Mouse (Mus musculus) right cerebral cortex, postnatal 4 days (tissue): ENCODE results near the gene Rtl5.
A peak's percentile ranks its signal among the peaks of the same experiment; 100 is the strongest.
"Not testable (repeated sequence)": the region's sequence is repeated elsewhere in the genome, so short reads cannot be mapped to it uniquely, and the experiment has no call there.

Source experiments
- DNase-seq: peaks from one replicate; pipeline ENCODE4 v3.0.0-alpha.2; 2022

Rtl5 gene

GRCm38 (mm10) chrX:102070591-102071471 lies at the start of gene Rtl5:
Gene Rtl5, minus strand, starts transcription at chrX:102071304.
- DNase-seq, result peak; percentile 77

GRCm38 (mm10) chrX:102119042-102119864 lies 48.1 kb upstream of the Rtl5 start, which contains the start of gene Pin4:
Gene Pin4, plus strand, starts transcription at chrX:102119447.
- peak; percentile 88 for DNase-seq

GRCm38 (mm10) chrX:102115676-102116075 lies 44.6 kb upstream of the Rtl5 start:
- DNase-seq, result no peak

GRCm38 (mm10) chrX:102109349-102109748 lies 38.2 kb upstream of the Rtl5 start:
- DNase-seq, result not testable (repeated sequence)

GRCm38 (mm10) chrX:102103830-102104229 lies 32.7 kb upstream of the Rtl5 start:
- DNase-seq, result not testable (repeated sequence)

GRCm38 (mm10) chrX:102101886-102102285 lies 30.8 kb upstream of the Rtl5 start:
- DNase-seq, result no peak

GRCm38 (mm10) chrX:102094381-102094904 lies 23.3 kb upstream of the Rtl5 start:
- DNase-seq, result no peak

GRCm38 (mm10) chrX:102090605-102091004 lies 19.5 kb upstream of the Rtl5 start:
- no peak for DNase-seq

GRCm38 (mm10) chrX:102085798-102086443 lies 14.8 kb upstream of the Rtl5 start:
- DNase-seq, result no peak

GRCm38 (mm10) chrX:102082340-102082739 lies 11.2 kb upstream of the Rtl5 start:
- no peak for DNase-seq

- DNase-seq, result no peak
Observed at GRCm38 (mm10) chrX:102081573-102082279, 10.6 kb upstream of the Rtl5 start.

- DNase-seq, result no peak
Observed at GRCm38 (mm10) chrX:102081076-102081475, 10.0 kb upstream of the Rtl5 start.

GRCm38 (mm10) chrX:102076886-102077765 lies 6.0 kb upstream of the Rtl5 start:
- DNase-seq, result no peak

GRCm38 (mm10) chrX:102075158-102075557 lies 4.1 kb upstream of the Rtl5 start:
- DNase-seq, result no peak

- DNase-seq, result no peak
Observed at GRCm38 (mm10) chrX:102074435-102074834, 3.3 kb upstream of the Rtl5 start.

GRCm38 (mm10) chrX:102073605-102074325 lies 2.7 kb upstream of the Rtl5 start:
- no peak for DNase-seq

GRCm38 (mm10) chrX:102071517-102071916 lies 413 bp upstream of the Rtl5 start:
- DNase-seq, result no peak

GRCm38 (mm10) chrX:102068811-102069540 lies 2.1 kb downstream of the Rtl5 start:
- no peak for DNase-seq

GRCm38 (mm10) chrX:102067118-102067517 lies 4.0 kb downstream of the Rtl5 start:
- no peak for DNase-seq

- peak; percentile 77 for DNase-seq
Observed at GRCm38 (mm10) chrX:102066134-102066533, 5.0 kb downstream of the Rtl5 start.
